Mouse (Mus musculus) heart, adult 2 months (tissue): ENCODE results near the gene H2-Oa. TPM values are rescaled to one million over a fixed set of nuclear protein-coding genes. Genes with fewer than 3 reads are reported as not detected.
"Not testable (repeated sequence)": the region's sequence is repeated elsewhere in the genome, so short reads cannot be mapped to it uniquely, and the experiment has no call there.

Experiments
- DNase-seq, 2 experiments: peaks; one replicate each; pipeline ENCODE4 v3.0.0; 2021
- H3K27ac ChIP-seq: fragments of 200-600 bp; 2 replicates; pipeline ENCODE4 v1.8.1; 2022
- H3K27me3 ChIP-seq: fragments of 200-500 bp; 2 replicates; pipeline ENCODE4 v1.6.1; 2012; ENCODE audit warnings: mild to moderate bottlenecking, low read length, inconsistent platforms, mixed read lengths; ENCODE audit not compliant: control insufficient read depth, insufficient read depth
- H3K36me3 ChIP-seq: fragments of 200-500 bp; 2 replicates; pipeline ENCODE4 v1.6.1; 2012; ENCODE audit warnings: low read length, inconsistent platforms; ENCODE audit not compliant: control insufficient read depth, insufficient read depth
- H3K4me1 ChIP-seq: fragments of 200-500 bp; 2 replicates; pipeline ENCODE4 v1.6.1; 2011; ENCODE audit warnings: low read length; ENCODE audit not compliant: control insufficient read depth, insufficient read depth
- H3K4me3 ChIP-seq: fragments of 200-600 bp; 2 replicates; pipeline ENCODE4 v1.8.1; 2022
- H3K79me2 ChIP-seq: fragments of 200-500 bp; replicated peaks from 2 replicates; pipeline ENCODE4 v1.6.1; 2012; ENCODE audit warnings: mild to moderate bottlenecking, inconsistent platforms, low read length, moderate library complexity, mixed read lengths; ENCODE audit not compliant: control insufficient read depth, insufficient read depth
- H3K9ac ChIP-seq: fragments of 200-500 bp; 2 replicates; pipeline ENCODE4 v1.6.1; 2012; ENCODE audit warnings: low read depth, mild to moderate bottlenecking, control low read depth, inconsistent platforms, low read length, mixed read lengths
- CTCF ChIP-seq: fragments of 200-600 bp; IDR thresholded peaks from 2 replicates; pipeline ENCODE4 v1.8.1; 2022; ENCODE audit warnings: antibody characterized with exemption, mild to moderate bottlenecking, moderate library complexity
- EP300 ChIP-seq: fragments of 200-500 bp; IDR thresholded peaks from 2 replicates; pipeline ENCODE4 v1.6.1; 2011; ENCODE audit warnings: low read depth, low read length, control low read depth; ENCODE audit not compliant: insufficient read depth
- POLR2A ChIP-seq: fragments of 200-500 bp; IDR thresholded peaks from 2 replicates; pipeline ENCODE4 v1.6.1; 2011; ENCODE audit warnings: mild to moderate bottlenecking, low read depth, low read length, control low read depth; ENCODE audit not compliant: insufficient read depth
- WGBS: fragments of 180-500 bp; shearing (Covaris S2); methylation state at CpG from one replicate; pipeline ENCODE4 v1.1.7; 2018; 5-methylcytosine and 5-hydroxymethylcytosine counted together
- intact Hi-C: fragments of 180-260 bp; cut with DNase I; formaldehyde crosslinking; loops from one replicate; pipeline ENCODE4 v1.15.1; 2025
- polyA plus RNA-seq: library from polyadenylated mRNA; depleted of rRNA; stranded (reverse); fragments of >200 nt; gene quantifications from 2 replicates; pipeline ENCODE4 v1.2.3, GENCODE M21; 2012; rRNA removed
- total RNA-seq, 2 experiments: library from RNA; stranded (reverse); gene quantifications; 2 replicates each; pipeline ENCODE4 v1.2.3; 2021

H2-Oa gene
- total and polyA plus RNA-seq, 3 experiments: 0.20 to 3.2 (median 0.29) TPM

DNA sequence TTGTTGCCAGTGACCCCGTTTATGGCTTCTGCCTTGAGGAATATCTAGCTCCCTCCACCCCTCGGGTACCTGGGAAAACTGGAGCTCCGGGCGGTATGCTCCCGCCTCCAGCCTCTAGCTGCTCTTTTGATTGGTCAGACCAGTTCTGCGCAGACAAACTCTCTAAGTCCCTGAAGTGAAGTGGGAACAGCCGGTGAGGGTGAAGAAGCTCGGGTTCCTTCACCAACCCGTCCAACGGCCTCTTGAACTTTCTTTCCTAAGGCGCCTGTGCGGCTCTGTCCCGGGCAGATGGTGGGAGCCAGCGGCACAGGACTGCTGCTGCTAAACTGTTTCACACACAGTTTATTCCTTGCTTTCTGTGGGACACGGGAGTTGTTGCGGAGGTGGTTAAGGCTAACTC, 47.3 kb downstream of the H2-Oa start:
- no peaks in the 10 kb centered on the region for H3K79me2 ChIP-seq

GRCm38 (mm10) chr17:34140240-34140639, 48.1 kb downstream of the H2-Oa start:
- Histone ChIP-seq H3K79me2 (no peaks in the 10 kb centered on the region), H3K9ac (no peak overlapping the region), H3K4me1 (peaks cover 4% of the 10 kb centered on the region; the same call in 1 of the 2 replicates), H3K27me3 (peaks cover 2% of the 10 kb centered on the region), H3K27ac (no peak overlapping the region), H3K4me3 (no peak overlapping the region), H3K36me3 (no peaks in the 10 kb centered on the region)
- intact Hi-C loops: no loop called here
- no peak for TF ChIP-seq POLR2A
- no peak for TF ChIP-seq EP300
- no peak for TF ChIP-seq CTCF
- DNase-seq: no peak
- 20% methylated on average over 5 of the region's 5 CpGs for WGBS

More for the DNA sequence above, 47.3 kb downstream of the H2-Oa start:
- H3K9ac ChIP-seq: peak overlapping the region; percentile 36
- WGBS: 4% methylated on average over 16 of the region's 16 CpGs
- TF ChIP-seq EP300 (no peak), CTCF (no peak), POLR2A (no peak)
- peaks cover 2% of the 10 kb centered on the region for H3K27me3 ChIP-seq
- no peaks in the 10 kb centered on the region for H3K36me3 ChIP-seq
- no peak overlapping the region for H3K27ac ChIP-seq
- DNase-seq: peak; percentile 50 to 52
- H3K4me1 ChIP-seq: peaks cover 4% of the 10 kb centered on the region; the same call in 1 of the 2 replicates
- intact Hi-C loops: no loop called here
- H3K4me3 ChIP-seq: peak overlapping the region; percentile 37

DNA sequence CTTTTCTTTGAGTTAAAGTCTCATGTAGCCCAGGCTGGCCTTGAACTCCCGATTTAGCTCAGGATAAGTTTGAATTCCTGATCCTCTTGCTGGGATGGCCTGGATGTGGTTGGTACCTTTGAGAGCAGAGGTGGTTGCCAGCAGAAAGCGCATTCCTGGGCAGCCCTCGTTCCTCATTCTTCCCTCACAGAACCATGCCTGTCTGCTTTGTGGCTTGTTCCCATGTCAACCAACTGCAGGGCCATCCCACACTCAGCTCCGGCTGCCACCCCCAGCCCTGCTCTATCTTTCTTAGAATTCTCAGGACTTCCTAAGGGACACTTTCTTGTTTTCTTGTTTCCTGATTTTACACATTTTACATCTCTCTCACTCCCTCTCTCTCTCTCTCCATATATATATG, 49.3 kb downstream of the H2-Oa start:
- TF ChIP-seq POLR2A: no peak
- DNase-seq: no peak
- Histone ChIP-seq H3K9ac (no peak overlapping the region), H3K4me3 (no peak overlapping the region), H3K27ac (no peak overlapping the region), H3K4me1 (peaks cover 4% of the 10 kb centered on the region; the same call in 1 of the 2 replicates), H3K79me2 (no peaks in the 10 kb centered on the region), H3K27me3 (peaks cover 2% of the 10 kb centered on the region), H3K36me3 (no peaks in the 10 kb centered on the region)
- WGBS: 66% methylated on average over 4 of the region's 4 CpGs
- intact Hi-C loops: no loop called here

DNA sequence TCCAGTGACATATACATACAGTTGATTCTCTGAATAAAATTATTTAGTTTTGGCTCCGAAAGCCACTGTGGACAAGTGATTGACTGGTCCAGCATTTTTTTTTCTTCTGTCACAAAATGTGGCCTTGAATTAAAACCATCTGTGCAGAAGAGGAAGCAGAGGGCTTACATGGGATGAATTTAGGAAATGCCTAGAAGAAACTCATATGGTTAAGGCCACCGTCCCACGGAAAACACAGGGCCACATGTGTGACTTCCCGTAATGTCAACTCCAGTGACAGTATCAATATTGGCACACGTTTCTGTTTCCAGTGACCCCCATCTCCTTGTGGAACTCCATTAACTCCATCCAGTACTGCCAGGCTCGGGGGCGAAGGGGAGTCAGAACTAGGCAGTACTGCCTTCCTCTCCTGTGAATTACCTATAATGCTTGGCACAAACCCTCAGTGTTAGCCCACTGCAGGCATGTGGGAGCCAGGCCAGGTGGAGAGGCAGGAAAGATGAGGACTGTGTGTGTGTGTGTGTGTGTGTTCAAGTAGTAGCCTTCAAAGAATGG, 50.4 kb downstream of the H2-Oa start:
- Histone ChIP-seq H3K9ac (no peak overlapping the region), H3K27me3 (peaks cover 2% of the 10 kb centered on the region), H3K4me3 (no peak overlapping the region), H3K27ac (peak overlapping the region; percentile 36), H3K79me2 (no peaks in the 10 kb centered on the region), H3K36me3 (no peaks in the 10 kb centered on the region), H3K4me1 (peaks cover 4% of the 10 kb centered on the region; the same call in 1 of the 2 replicates)
- WGBS: 53% methylated on average over 7 of the region's 7 CpGs
- peak in 1 of 2 experiments; percentile 36 for DNase-seq
- TF ChIP-seq POLR2A (no peak), EP300 (no peak), CTCF (no peak)
- intact Hi-C loops: no loop called here

DNA sequence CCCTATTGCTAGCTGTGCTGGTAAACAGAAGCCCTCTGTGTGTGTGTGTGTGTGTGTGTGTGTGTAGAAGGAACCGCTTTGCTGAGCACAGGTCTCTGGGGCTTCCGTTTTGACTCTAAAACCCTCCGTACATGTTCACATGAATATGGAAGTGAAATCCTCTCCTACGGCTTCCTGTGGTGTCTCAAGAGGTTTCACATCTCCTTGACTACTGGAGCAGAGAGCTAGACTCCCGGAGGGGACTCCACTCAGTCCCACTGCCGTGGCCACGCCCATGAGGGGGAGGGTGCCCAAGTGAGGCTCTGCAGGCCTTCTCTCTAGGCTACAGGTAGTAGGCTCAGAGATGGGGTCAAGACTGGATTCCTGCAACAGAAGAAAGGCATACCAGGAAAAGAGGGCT, 50.9 kb downstream of the H2-Oa start, which contains the start of gene H2-DMb2:
Gene H2-DMb2, plus strand, starts transcription at position 275 of the 400 bp plus-strand sequence.
- Histone ChIP-seq H3K4me1 (peaks cover 4% of the 10 kb centered on the region; the same call in 1 of the 2 replicates), H3K79me2 (no peaks in the 10 kb centered on the region), H3K9ac (no peak within 1 kb of the TSS), H3K27ac (peak within 1 kb of the TSS; percentile 36), H3K36me3 (no peaks in the 10 kb centered on the region), H3K4me3 (no peak within 1 kb of the TSS), H3K27me3 (peaks cover 2% of the 10 kb centered on the region)
- peak; percentile 65 to 86 for DNase-seq
- WGBS: 22% methylated on average over 7 of the region's 7 CpGs
- intact Hi-C loops: no loop called here
- TF ChIP-seq EP300: no peak
- no peak for TF ChIP-seq POLR2A
- TF ChIP-seq CTCF: no peak

DNA sequence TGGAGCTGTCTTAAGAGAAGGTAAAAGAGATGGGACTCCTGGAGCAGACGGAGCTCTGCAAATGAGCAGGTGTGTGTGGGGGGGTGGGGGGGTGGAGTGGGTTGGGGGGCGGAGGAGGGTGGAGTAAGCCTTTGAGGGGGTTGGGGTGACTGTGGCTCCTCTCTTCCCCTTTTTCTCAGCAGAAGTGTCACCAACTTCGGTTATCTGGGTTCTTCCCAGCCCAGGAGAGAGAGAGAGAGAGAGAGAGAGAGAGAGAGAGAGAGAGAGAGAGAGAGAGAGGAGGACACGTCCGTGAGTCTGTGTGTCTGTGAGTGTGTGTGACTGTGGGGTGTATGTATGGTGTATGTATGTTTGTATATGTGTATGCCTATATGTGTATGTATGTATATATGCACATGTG, 51.3 kb downstream of the H2-Oa start:
- H3K27ac ChIP-seq: no peak overlapping the region
- H3K9ac ChIP-seq: no peak overlapping the region
- H3K79me2 ChIP-seq: no peaks in the 10 kb centered on the region
- no peak overlapping the region for H3K4me3 ChIP-seq
- no peak for DNase-seq
- TF ChIP-seq CTCF: no peak
- TF ChIP-seq POLR2A: no peak
- TF ChIP-seq EP300: no peak
- WGBS: 59% methylated on average over 5 of the region's 5 CpGs
- H3K27me3 ChIP-seq: peaks cover 2% of the 10 kb centered on the region
- H3K4me1 ChIP-seq: peaks cover 4% of the 10 kb centered on the region; the same call in 1 of the 2 replicates
- intact Hi-C loops: no loop called here
- H3K36me3 ChIP-seq: no peaks in the 10 kb centered on the region

GRCm38 (mm10) chr17:34144221-34144620, 52.1 kb downstream of the H2-Oa start:
- H3K4me3 ChIP-seq, H3K9ac ChIP-seq, H3K36me3 ChIP-seq, intact Hi-C loops, H3K27me3 ChIP-seq, H3K79me2 ChIP-seq, DNase-seq, H3K4me1 ChIP-seq, H3K27ac ChIP-seq: not testable (repeated sequence)
- WGBS: 88% methylated on average over 4 of the region's 4 CpGs

Other genes with a start within 250 kb of the H2-Oa start
Only the 30 nearest of the 32 such genes appear.
- gene Gm7029, start 218.5 kb upstream of the H2-Oa start, total RNA-seq: not detected
- not detected in 2 replicates for gene Gm7029, start 218.5 kb upstream of the H2-Oa start, polyA plus RNA-seq
- under 1 TPM; 0.57 to 0.66 TPM for gene Kifc1, start 201.7 kb upstream of the H2-Oa start, total RNA-seq
- 0.59 and 0.94 TPM in 2 replicates for gene Kifc1, start 201.7 kb upstream of the H2-Oa start, polyA plus RNA-seq
- gene Platr17, start 187.2 kb upstream of the H2-Oa start, total RNA-seq: not detected
- gene Platr17, start 187.2 kb upstream of the H2-Oa start, polyA plus RNA-seq: not detected in 2 replicates
- 10 to 100 TPM; 11.5 to 16.4 TPM for gene Daxx, start 182.9 kb upstream of the H2-Oa start, total RNA-seq
- gene Daxx, start 182.9 kb upstream of the H2-Oa start, polyA plus RNA-seq: 18.5 and 20.5 TPM in 2 replicates
- gene Tapbp, start 176.4 kb upstream of the H2-Oa start, total RNA-seq: 100 to 1,000 TPM in 1 of 2 experiments, 10 to 100 TPM in 1; 98.9 to 124 TPM
- 62.5 and 75.7 TPM in 2 replicates for gene Tapbp, start 176.4 kb upstream of the H2-Oa start, polyA plus RNA-seq
- 10 to 100 TPM; 13.7 to 18.8 TPM for gene Zbtb22, start 176.4 kb upstream of the H2-Oa start, total RNA-seq
- gene Zbtb22, start 176.4 kb upstream of the H2-Oa start, polyA plus RNA-seq: 24.6 and 26.8 TPM in 2 replicates
- 10 to 100 TPM; 33.2 to 36.0 TPM for gene Rgl2, start 162.8 kb upstream of the H2-Oa start, total RNA-seq
- gene Rgl2, start 162.8 kb upstream of the H2-Oa start, polyA plus RNA-seq: 89.1 and 101 TPM in 2 replicates
- 10 to 100 TPM; 77.7 to 81.0 TPM for gene Pfdn6, start 152.0 kb upstream of the H2-Oa start, total RNA-seq
- 28.0 and 29.6 TPM in 2 replicates for gene Pfdn6, start 152.0 kb upstream of the H2-Oa start, polyA plus RNA-seq
- gene Wdr46, start 151.7 kb upstream of the H2-Oa start, total RNA-seq: 10 to 100 TPM in 1 of 2 experiments, 1 to 10 TPM in 1; 8.8 to 10.0 TPM
- gene Wdr46, start 151.7 kb upstream of the H2-Oa start, polyA plus RNA-seq: 8.7 and 9.1 TPM in 2 replicates
- gene B3galt4, start 140.9 kb upstream of the H2-Oa start, total RNA-seq: 1 to 10 TPM; 1.8 to 1.9 TPM
- gene B3galt4, start 140.9 kb upstream of the H2-Oa start, polyA plus RNA-seq: 2.4 and 3.4 TPM in 2 replicates
- gene Vps52, start 136.5 kb upstream of the H2-Oa start, total RNA-seq: 10 to 100 TPM; 38.1 to 39.1 TPM
- gene Vps52, start 136.5 kb upstream of the H2-Oa start, polyA plus RNA-seq: 47.8 and 56.4 TPM in 2 replicates
- 100 to 1,000 TPM; 364 to 420 TPM for gene Rps18, start 136.3 kb upstream of the H2-Oa start, total RNA-seq
- gene Rps18, start 136.3 kb upstream of the H2-Oa start, polyA plus RNA-seq: 180 and 194 TPM in 2 replicates
- 100 to 1,000 TPM; 103 to 117 TPM for gene H2-K1, start 92.0 kb upstream of the H2-Oa start, total RNA-seq
- 655 and 1,075 TPM in 2 replicates for gene H2-K1, start 92.0 kb upstream of the H2-Oa start, polyA plus RNA-seq
- gene Ring1, start 67.7 kb upstream of the H2-Oa start, total RNA-seq: 10 to 100 TPM; 13.0 to 13.1 TPM
- gene Ring1, start 67.7 kb upstream of the H2-Oa start, polyA plus RNA-seq: 18.6 and 20.8 TPM in 2 replicates
- gene H2-Ke6, start 64.3 kb upstream of the H2-Oa start, total RNA-seq: 100 to 1,000 TPM; 112 to 138 TPM
- gene H2-Ke6, start 64.3 kb upstream of the H2-Oa start, polyA plus RNA-seq: 87.0 and 91.6 TPM in 2 replicates
- 10 to 100 TPM; 76.0 to 79.8 TPM for gene Slc39a7, start 60.7 kb upstream of the H2-Oa start, total RNA-seq
- gene Slc39a7, start 60.7 kb upstream of the H2-Oa start, polyA plus RNA-seq: 64.0 and 72.5 TPM in 2 replicates
- gene Rxrb, start 60.5 kb upstream of the H2-Oa start, total RNA-seq: 10 to 100 TPM; 39.1 to 42.4 TPM
- 38.8 and 41.3 TPM in 2 replicates for gene Rxrb, start 60.5 kb upstream of the H2-Oa start, polyA plus RNA-seq
- gene Col11a2, start 52.9 kb upstream of the H2-Oa start, total RNA-seq: 1 to 10 TPM in 1 of 2 experiments, under 1 TPM in 1; 0.89 to 1.8 TPM
- 0.98 and 1.7 TPM in 2 replicates for gene Col11a2, start 52.9 kb upstream of the H2-Oa start, polyA plus RNA-seq
- gene H2-DMa, start 27.2 kb downstream of the H2-Oa start, total RNA-seq: 1 to 10 TPM; 4.0 to 7.5 TPM
- gene H2-DMa, start 27.2 kb downstream of the H2-Oa start, polyA plus RNA-seq: 12.2 and 21.3 TPM in 2 replicates
- 10 to 100 TPM; 67.6 to 71.1 TPM for gene Brd2, start 30.3 kb downstream of the H2-Oa start, total RNA-seq
- 78.9 and 118 TPM in 2 replicates for gene Brd2, start 30.3 kb downstream of the H2-Oa start, polyA plus RNA-seq
- gene H2-DMb2, start 51.0 kb downstream of the H2-Oa start, total RNA-seq: 1 to 10 TPM; 2.1 to 2.3 TPM
- 2.3 and 7.6 TPM in 2 replicates for gene H2-DMb2, start 51.0 kb downstream of the H2-Oa start, polyA plus RNA-seq
- gene H2-DMb1, start 60.7 kb downstream of the H2-Oa start, total RNA-seq: 1 to 10 TPM; 1.6 to 2.2 TPM
- 8.9 and 19.1 TPM in 2 replicates for gene H2-DMb1, start 60.7 kb downstream of the H2-Oa start, polyA plus RNA-seq
- 1 to 10 TPM; 3.4 to 7.2 TPM for gene Tap1, start 95.2 kb downstream of the H2-Oa start, total RNA-seq
- gene Tap1, start 95.2 kb downstream of the H2-Oa start, polyA plus RNA-seq: 10.9 and 11.7 TPM in 2 replicates
- gene Psmb9, start 95.4 kb downstream of the H2-Oa start, total RNA-seq: 10 to 100 TPM in 1 of 2 experiments, 1 to 10 TPM in 1; 6.9 to 13.5 TPM
- 16.0 and 20.5 TPM in 2 replicates for gene Psmb9, start 95.4 kb downstream of the H2-Oa start, polyA plus RNA-seq
- gene Psmb8, start 105.4 kb downstream of the H2-Oa start, total RNA-seq: 10 to 100 TPM; 12.3 to 18.9 TPM
- 33.5 and 44.2 TPM in 2 replicates for gene Psmb8, start 105.4 kb downstream of the H2-Oa start, polyA plus RNA-seq
- 10 to 100 TPM; 26.1 to 31.2 TPM for gene Tap2, start 111.2 kb downstream of the H2-Oa start, total RNA-seq
- 25.0 and 26.5 TPM in 2 replicates for gene Tap2, start 111.2 kb downstream of the H2-Oa start, polyA plus RNA-seq
- 1 to 10 TPM in 1 of 2 experiments, under 1 TPM in 1; 0.55 to 1.0 TPM for gene H2-Ob, start 146.6 kb downstream of the H2-Oa start, total RNA-seq
- 3.5 and 6.2 TPM in 2 replicates for gene H2-Ob, start 146.6 kb downstream of the H2-Oa start, polyA plus RNA-seq
- gene H2-Ab1, start 165.3 kb downstream of the H2-Oa start, total RNA-seq: 10 to 100 TPM; 21.1 to 25.7 TPM
- gene H2-Ab1, start 165.3 kb downstream of the H2-Oa start, polyA plus RNA-seq: 114 and 190 TPM in 2 replicates
- gene H2-Aa, start 195.5 kb downstream of the H2-Oa start, total RNA-seq: 10 to 100 TPM; 26.8 to 38.4 TPM
- gene H2-Aa, start 195.5 kb downstream of the H2-Oa start, polyA plus RNA-seq: 99.0 and 141 TPM in 2 replicates
- gene H2-Eb1, start 213.5 kb downstream of the H2-Oa start, total RNA-seq: 10 to 100 TPM; 28.9 to 36.5 TPM
- 49.5 and 74.4 TPM in 2 replicates for gene H2-Eb1, start 213.5 kb downstream of the H2-Oa start, polyA plus RNA-seq